Mouse (Mus musculus): ENCODE results near the gene Arl3.
A peak's percentile ranks its signal among the peaks of the same experiment; 100 is the strongest.
"Not testable (repeated sequence)": the region's sequence is repeated elsewhere in the genome, so short reads cannot be mapped to it uniquely, and the experiment has no call there.

Arl3 gene

GRCm38 (mm10) chr19:46591575-46591974, 18.6 kb upstream of the Arl3 start:
- no peak for DNase-seq (ENCODE audit: low spot score in 2 of 2)

GRCm38 (mm10) chr19:46587823-46588508, 15.0 kb upstream of the Arl3 start:
- peak; percentile 46 to 50 for DNase-seq (ENCODE audit: low spot score in 2 of 2)

GRCm38 (mm10) chr19:46575196-46575595, 2.2 kb upstream of the Arl3 start:
- DNase-seq (ENCODE audit: low spot score in 2 of 2): no peak

GRCm38 (mm10) chr19:46573990-46574389, 992 bp upstream of the Arl3 start:
- DNase-seq (ENCODE audit: low spot score in 2 of 2): no peak

- no peak for DNase-seq (ENCODE audit: low spot score in 2 of 2)
Observed at GRCm38 (mm10) chr19:46572548-46572947, 450 bp downstream of the Arl3 start.

- no peak for DNase-seq (ENCODE audit: low spot score in 2 of 2)
Observed at GRCm38 (mm10) chr19:46571878-46572244, 1.1 kb downstream of the Arl3 start.

- DNase-seq (ENCODE audit: low spot score in 2 of 2): not testable (repeated sequence)
Observed at GRCm38 (mm10) chr19:46571211-46571877, 1.7 kb downstream of the Arl3 start.

GRCm38 (mm10) chr19:46564043-46564462, 8.9 kb downstream of the Arl3 start:
- peak in 1 of 2 experiments; percentile 13 for DNase-seq (ENCODE audit: low spot score in 2 of 2)

GRCm38 (mm10) chr19:46563603-46564002, 9.4 kb downstream of the Arl3 start:
- no peak for DNase-seq (ENCODE audit: low spot score in 2 of 2)

GRCm38 (mm10) chr19:46562581-46563515, 10.2 kb downstream of the Arl3 start:
- DNase-seq (ENCODE audit: low spot score in 2 of 2): no peak

- DNase-seq (ENCODE audit: low spot score in 2 of 2): peak; percentile 39 to 45
Observed at GRCm38 (mm10) chr19:46562132-46562531, 10.9 kb downstream of the Arl3 start.

GRCm38 (mm10) chr19:46558631-46559030, 14.4 kb downstream of the Arl3 start:
- no peak for DNase-seq (ENCODE audit: low spot score in 2 of 2)

GRCm38 (mm10) chr19:46558009-46558408, 15.0 kb downstream of the Arl3 start:
- DNase-seq (ENCODE audit: low spot score in 2 of 2): no peak

GRCm38 (mm10) chr19:46553541-46553955, 19.4 kb downstream of the Arl3 start:
- DNase-seq (ENCODE audit: low spot score in 2 of 2): no peak

- no peak for DNase-seq (ENCODE audit: low spot score in 2 of 2)
Observed at GRCm38 (mm10) chr19:46552496-46552895, 20.5 kb downstream of the Arl3 start.

GRCm38 (mm10) chr19:46550385-46550784, 22.6 kb downstream of the Arl3 start:
- no peak for DNase-seq (ENCODE audit: low spot score in 2 of 2)

- DNase-seq (ENCODE audit: low spot score in 2 of 2): no peak
Observed at GRCm38 (mm10) chr19:46548110-46548509, 24.9 kb downstream of the Arl3 start.

GRCm38 (mm10) chr19:46547565-46547964, 25.4 kb downstream of the Arl3 start:
- no peak for DNase-seq (ENCODE audit: low spot score in 2 of 2)

- DNase-seq (ENCODE audit: low spot score in 2 of 2): no peak
Observed at GRCm38 (mm10) chr19:46542750-46543149, 30.2 kb downstream of the Arl3 start.

- no peak for DNase-seq (ENCODE audit: low spot score in 2 of 2)
Observed at GRCm38 (mm10) chr19:46538213-46538612, 34.8 kb downstream of the Arl3 start.

- no peak for DNase-seq (ENCODE audit: low spot score in 2 of 2)
Observed at GRCm38 (mm10) chr19:46537357-46537756, 35.6 kb downstream of the Arl3 start.

- no peak for DNase-seq (ENCODE audit: low spot score in 2 of 2)
Observed at GRCm38 (mm10) chr19:46534542-46535098, 38.4 kb downstream of the Arl3 start.
